22 mouse cellular contexts compared by ENCODE assay signal in the genomic region with DNA sequence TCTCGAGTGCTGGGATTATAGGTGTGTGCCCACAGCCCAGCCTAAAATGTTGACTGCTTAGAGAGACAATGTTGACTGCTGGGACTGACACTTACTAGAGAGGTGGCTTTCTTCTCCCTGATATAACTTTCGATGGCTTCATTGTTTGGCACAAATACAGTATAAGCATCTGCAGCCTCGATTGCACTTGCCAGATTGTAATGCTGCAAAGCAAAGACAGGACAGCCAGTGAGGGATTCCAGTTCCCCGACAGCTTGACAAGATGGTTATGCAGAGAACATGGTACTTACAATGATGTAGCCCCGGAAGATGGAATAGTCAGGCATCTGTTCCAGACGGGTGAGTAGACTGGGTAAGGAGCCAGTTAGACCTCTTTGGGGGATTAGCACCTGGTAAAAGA.
DNase-seq lines count a peak whose midpoint lies in the region; ATAC-seq and TF ChIP-seq lines count a peak whose summit lies in the region.
"Had no signal": no experiment of that assay in that cellular context is flagged by ENCODE, and none has a peak within 500 bp of the region (broad histone marks: within the 10 kb centered on the region; RNA-seq: fewer than 3 reads in every experiment).

No protein-coding gene starts in this region.

- H3K4me2 ChIP-seq in forebrain, embryonic 13.5 days, result no peak overlapping the region
- no peak overlapping the region for H3K4me2 ChIP-seq in forebrain, embryonic 12.5 days
- H3K4me2 ChIP-seq in forebrain, postnatal 0 days (ENCODE audit: low read depth), result no peak overlapping the region
- H3K4me2 ChIP-seq: heart, embryonic 12.5 days; hindbrain, embryonic 13.5 days; liver, embryonic 13.5 days; midbrain, embryonic 11.5 days had no signal

- no peaks in the 10 kb centered on the region for H3K36me3 ChIP-seq in forebrain, embryonic 13.5 days (ENCODE audit: poor library complexity, severe bottlenecking)
- no peaks in the 10 kb centered on the region for H3K36me3 ChIP-seq in forebrain, embryonic 12.5 days (replicated peaks)
- no peaks in the 10 kb centered on the region for H3K36me3 ChIP-seq in forebrain, postnatal 0 days (ENCODE audit: insufficient read depth)
- H3K36me3 ChIP-seq: heart, embryonic 12.5 days; hindbrain, embryonic 13.5 days; liver, embryonic 13.5 days had no signal

- 65% methylated on average over 6 of the region's 6 CpGs for WGBS in forebrain, embryonic 13.5 days
- 78% methylated on average over 6 of the region's 6 CpGs for WGBS in forebrain, embryonic 12.5 days
- 48% methylated on average over 6 of the region's 6 CpGs for WGBS in forebrain, postnatal 0 days

- H3K4me1 ChIP-seq in forebrain, embryonic 13.5 days, result no peaks in the 10 kb centered on the region
- H3K4me1 ChIP-seq in forebrain, embryonic 12.5 days, result no peaks in the 10 kb centered on the region
- H3K4me1 ChIP-seq in forebrain, postnatal 0 days (ENCODE audit: insufficient read depth), result no peaks in the 10 kb centered on the region
- H3K4me1 ChIP-seq: heart, embryonic 12.5 days; hindbrain, embryonic 13.5 days; liver, embryonic 13.5 days had no signal

- no peak overlapping the region; the same call in 1 of the 2 replicates for H3K27ac ChIP-seq in forebrain, embryonic 13.5 days
- H3K27ac ChIP-seq in forebrain, embryonic 12.5 days, result no peak overlapping the region
- no peak overlapping the region for H3K27ac ChIP-seq in forebrain, postnatal 0 days (ENCODE audit: low read depth, low read length)
- H3K27ac ChIP-seq: hindbrain, embryonic 13.5 days; liver, embryonic 13.5 days had no signal

- no peak overlapping the region for H3K4me3 ChIP-seq in forebrain, embryonic 13.5 days
- no peak overlapping the region for H3K4me3 ChIP-seq in forebrain, embryonic 12.5 days (replicated peaks)
- no peak overlapping the region for H3K4me3 ChIP-seq in forebrain, postnatal 0 days (ENCODE audit: low read depth, low read length)
- H3K4me3 ChIP-seq: heart, embryonic 12.5 days; hindbrain, embryonic 13.5 days; liver, embryonic 13.5 days had no signal

- no peak for TF ChIP-seq CTCF in forebrain, postnatal 0 days (IDR thresholded peaks at IDR 0.05; ENCODE audit: low read depth)

- H3K27me3 ChIP-seq in forebrain, embryonic 13.5 days, result no peaks in the 10 kb centered on the region
- H3K27me3 ChIP-seq in forebrain, embryonic 12.5 days, result no peaks in the 10 kb centered on the region
- H3K27me3 ChIP-seq in forebrain, postnatal 0 days (ENCODE audit: insufficient read depth, low read length), result no peaks in the 10 kb centered on the region
- H3K27me3 ChIP-seq: heart, embryonic 12.5 days; hindbrain, embryonic 13.5 days; liver, embryonic 13.5 days had no signal

- ATAC-seq in forebrain, embryonic 13.5 days, result peak; percentile 41; the same call in 1 of the 2 replicates
- no peak for ATAC-seq in forebrain, embryonic 12.5 days (ENCODE audit: low FRiP score)
- peak; percentile 90 for ATAC-seq in forebrain, postnatal 0 days
- ATAC-seq: activated CD4-positive, CD25-positive, alpha-beta regulatory T cell, adult 4 months; inflammation-experienced regulatory T-cells, adult 6 months had no signal

- H3K9ac ChIP-seq in forebrain, embryonic 13.5 days, result no peak overlapping the region
- H3K9ac ChIP-seq in forebrain, embryonic 12.5 days, result no peak overlapping the region
- H3K9ac ChIP-seq in forebrain, postnatal 0 days, result no peak overlapping the region
- H3K9ac ChIP-seq: heart, embryonic 12.5 days; hindbrain, embryonic 13.5 days; liver, embryonic 13.5 days had no signal

- no peaks in the 10 kb centered on the region; the same call in 1 of the 2 replicates for H3K9me3 ChIP-seq in forebrain, embryonic 13.5 days (replicated peaks)
- peaks cover 5% of the 10 kb centered on the region; the same call in 1 of the 2 replicates for H3K9me3 ChIP-seq in forebrain, embryonic 12.5 days
- no peaks in the 10 kb centered on the region for H3K9me3 ChIP-seq in forebrain, postnatal 0 days (ENCODE audit: low read length)
- H3K9me3 ChIP-seq: hindbrain, embryonic 13.5 days; liver, embryonic 13.5 days had no signal

- peak; percentile 64 for DNase-seq in layer of hippocampus, adult 11-12 months (ENCODE audit: low spot score)
- DNase-seq in layer of hippocampus, postnatal 25 days (ENCODE audit: extremely low spot score in 1 of 2, low spot score in 1 of 2), result no peak
- DNase-seq in forebrain, postnatal 0 days, result peak; percentile 75
- peak; percentile 31 to 32 for DNase-seq in layer of hippocampus, postnatal 10 days (ENCODE audit: low spot score in 2 of 2)
- no peak for DNase-seq in thymus, postnatal 14 days
- no peak for DNase-seq in heart, adult 18-20 months
- DNase-seq: adrenal gland, adult 8-10 months; cerebellum, adult 8-10 months; heart, postnatal 10 days; kidney, adult 8-10 months; kidney, postnatal 10 days; liver, embryonic 13.5 days; lung, adult 2 months; lung, postnatal 14 days; thymus, postnatal 36 days had no signal

Comparison
In these comparisons a context has a peak if more than half of its experiments do, and no peak if none do; other contexts are left out.
1. DNase-seq: peak in layer of hippocampus, adult 11-12 months (single experiment), forebrain, postnatal 0 days (single experiment) and layer of hippocampus, postnatal 10 days (2 of 2); none in layer of hippocampus, postnatal 25 days (0 of 2), thymus, postnatal 14 days (single experiment) and heart, adult 18-20 months (0 of 2).